Mouse (Mus musculus) gastrocnemius, postnatal 25 days (tissue): ENCODE data around the gene Swi5. TPM values are rescaled to one million over a fixed set of nuclear protein-coding genes. Genes with fewer than 3 reads are reported as not detected.

ENCODE experiments used
- DNase-seq: peaks from one replicate; pipeline ENCODE4 v3.0.0; 2022
- total RNA-seq, 2 experiments: library from RNA; stranded (reverse); gene quantifications; 1 replicate in 1 of 2; 2 replicates in 1 of 2; pipeline ENCODE4 v1.2.3; 2021

Gene Swi5
- total RNA-seq, 2 experiments from 2014 or later: 112 to 120 TPM

GRCm38 (mm10) chr2:32259657-32260417 lies 28.0 kb downstream of the Swi5 start, which contains the start of gene Uck1:
Uck1 (minus strand) TSS chr2:32260159.
- peak; percentile 86 for DNase-seq

- no peak for DNase-seq
Measured at GRCm38 (mm10) chr2:32258887-32259533, 28.9 kb downstream of the Swi5 start.

GRCm38 (mm10) chr2:32256273-32256672 lies 31.6 kb downstream of the Swi5 start:
- no peak for DNase-seq

DNA sequence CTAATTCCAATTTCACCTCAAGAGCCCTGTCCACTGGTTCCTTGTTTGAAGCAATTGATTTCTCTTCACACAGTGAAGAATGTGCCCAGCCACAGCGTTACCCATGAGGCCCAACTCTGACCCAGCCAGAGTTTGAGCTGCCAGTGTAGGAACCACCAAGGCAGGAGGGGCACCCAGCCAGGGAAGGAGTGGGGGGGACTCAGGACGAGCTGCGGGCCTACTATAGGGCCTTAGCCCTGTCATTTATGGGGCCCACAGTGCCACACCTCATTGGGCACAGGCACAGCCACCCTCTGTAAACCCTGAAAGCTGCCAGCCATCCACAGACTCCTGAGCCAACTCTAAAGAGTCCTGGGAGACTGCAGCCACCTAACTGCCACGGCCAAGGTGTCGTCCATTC lies 33.3 kb downstream of the Swi5 start:
- DNase-seq: no peak

GRCm38 (mm10) chr2:32253352-32253751 lies 34.5 kb downstream of the Swi5 start:
- no peak for DNase-seq

DNA sequence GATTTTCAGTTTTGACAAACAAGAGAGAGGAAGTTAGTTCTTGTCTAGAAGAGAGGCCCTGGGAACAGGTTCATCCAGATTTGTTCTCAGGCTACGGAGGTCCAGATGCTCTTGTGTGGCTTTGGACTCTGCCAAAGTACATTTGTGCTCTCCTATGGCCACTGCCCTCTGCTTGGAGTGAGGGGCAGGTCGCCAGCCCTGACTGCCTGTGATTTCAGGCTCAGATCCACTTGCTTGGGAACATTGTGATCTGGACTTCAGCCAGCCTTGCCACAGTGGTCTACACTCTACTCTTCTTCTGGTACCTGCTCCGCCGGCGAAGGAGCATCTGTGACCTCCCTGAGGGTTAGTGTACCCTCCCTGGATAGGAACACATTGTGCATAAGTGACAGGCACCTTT lies 35.2 kb downstream of the Swi5 start:
- DNase-seq: no peak

GRCm38 (mm10) chr2:32251791-32252527 lies 35.9 kb downstream of the Swi5 start:
- peak; percentile 68 for DNase-seq

GRCm38 (mm10) chr2:32248377-32249361 lies 39.2 kb downstream of the Swi5 start:
- DNase-seq: peak; percentile 71

- DNase-seq: no peak
Measured at GRCm38 (mm10) chr2:32246741-32247140, 41.1 kb downstream of the Swi5 start.

- no peak for DNase-seq
Measured at GRCm38 (mm10) chr2:32242986-32243385, 44.9 kb downstream of the Swi5 start.

DNA sequence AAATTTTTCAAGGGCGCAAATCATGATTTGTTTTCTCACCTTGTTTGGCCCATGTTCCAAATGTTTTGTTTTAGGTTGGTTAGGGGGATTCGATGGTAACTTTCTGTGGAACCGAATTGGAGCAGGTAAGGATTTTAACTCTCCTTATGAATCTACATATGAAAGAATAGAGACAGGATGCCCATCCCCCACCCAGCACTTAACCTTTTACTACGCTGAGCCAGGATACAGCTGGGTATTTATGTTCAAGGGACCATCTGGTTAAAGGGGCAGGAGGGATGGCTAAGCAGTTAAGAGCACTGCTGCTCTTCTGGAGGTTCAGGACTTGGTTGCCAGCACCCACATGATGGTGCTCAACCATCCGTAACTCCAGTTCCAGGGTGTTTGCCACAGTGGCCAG lies 47.3 kb downstream of the Swi5 start:
- DNase-seq: no peak

DNA sequence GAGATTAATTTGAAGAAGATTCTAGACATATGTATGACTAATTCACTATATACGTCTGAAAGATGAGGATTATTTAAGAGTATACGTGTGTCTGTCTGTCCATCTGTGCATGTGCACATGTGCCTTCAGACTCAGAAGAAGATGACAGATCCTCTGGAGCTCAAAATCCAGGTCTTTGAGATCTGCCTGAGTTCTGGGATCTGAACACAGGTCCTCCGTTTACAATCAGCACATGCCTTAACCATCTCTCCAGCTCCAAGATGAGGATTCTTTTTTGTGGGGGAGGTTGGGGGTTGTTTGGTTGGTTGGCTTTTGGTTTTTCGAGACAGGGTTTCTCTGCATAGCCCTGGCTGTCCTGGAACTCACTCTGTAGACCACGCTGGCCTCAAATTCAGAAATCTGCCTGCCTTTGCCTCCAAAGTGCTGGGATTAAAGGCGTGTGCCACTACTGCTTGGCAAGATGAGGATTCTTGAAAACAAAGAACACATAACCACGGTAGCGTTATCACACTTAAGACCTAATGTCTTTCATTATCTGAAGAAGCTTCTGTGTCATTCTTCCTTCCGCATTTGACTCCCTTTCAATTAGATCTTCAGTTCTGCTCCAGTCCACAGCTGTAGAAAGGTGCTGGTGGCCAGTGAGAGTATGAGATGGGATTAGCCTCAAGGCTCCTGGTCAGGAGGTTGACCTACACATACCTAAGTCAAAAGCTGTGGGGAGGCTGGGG lies 49.0 kb downstream of the Swi5 start:
- DNase-seq: no peak

DNA sequence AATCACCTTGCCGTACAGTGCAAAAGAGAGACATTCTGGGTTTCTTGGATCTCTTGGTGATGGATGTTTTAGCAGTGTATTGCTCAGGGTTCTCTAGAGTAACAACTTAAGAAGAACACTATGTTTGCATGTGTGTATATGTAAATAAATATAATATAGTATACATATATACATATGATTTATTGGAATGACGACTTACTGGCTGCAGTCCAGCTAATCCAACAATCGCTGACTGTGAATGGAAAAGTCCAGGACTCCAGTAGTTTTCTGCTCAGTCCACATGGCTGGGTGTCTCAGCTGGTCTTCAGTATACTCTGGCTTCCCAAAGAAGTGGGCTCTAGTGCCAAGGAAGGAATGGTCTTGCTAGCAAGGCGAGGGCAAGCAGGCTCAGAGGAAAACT lies 50.3 kb downstream of the Swi5 start:
- DNase-seq: no peak

GRCm38 (mm10) chr2:32236760-32237487 lies 51.0 kb downstream of the Swi5 start:
- DNase-seq: no peak

GRCm38 (mm10) chr2:32235886-32236759 lies 51.8 kb downstream of the Swi5 start, which contains the start of gene Pomt1:
Pomt1 (plus strand) TSS chr2:32236590.
- peak; percentile 87 for DNase-seq

DNA sequence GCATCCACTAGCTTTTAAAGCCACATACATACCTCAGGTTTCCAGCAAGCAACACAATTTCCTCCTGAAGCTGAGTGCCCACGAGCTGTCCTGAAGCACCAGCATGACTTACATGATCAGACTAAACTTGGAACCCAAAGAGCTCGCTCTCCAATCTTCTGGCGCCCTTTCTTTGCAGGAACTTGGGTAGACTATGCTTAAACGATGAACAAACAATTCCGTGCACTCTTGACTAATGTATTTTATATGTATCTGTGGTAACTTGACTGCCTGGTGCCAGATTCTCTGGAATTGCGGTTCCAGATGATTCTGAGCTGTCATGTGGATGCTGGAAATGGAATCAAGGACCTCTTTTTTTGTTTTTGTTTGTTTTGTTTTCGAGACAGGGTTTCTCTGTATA lies 52.4 kb downstream of the Swi5 start:
- no peak for DNase-seq
